Mouse (Mus musculus) brain, embryonic 14.5 days (tissue): ENCODE measurements around the gene Pik3ap1.

Source experiments
- CTCF ChIP-seq: fragments of 200-500 bp; IDR thresholded peaks from 2 replicates; pipeline ENCODE4 v1.5.1; 2012; ENCODE audit warnings: inconsistent platforms, mild to moderate bottlenecking, moderate library complexity, borderline replicate concordance; ENCODE audit not compliant: insufficient read depth, insufficient read length; ENCODE audit errors: extremely low read depth
- POLR2A ChIP-seq: fragments of 200-500 bp; IDR thresholded peaks from 2 replicates; pipeline ENCODE4 v1.6.1; 2012; ENCODE audit warnings: mild to moderate bottlenecking, inconsistent platforms, borderline replicate concordance; ENCODE audit not compliant: poor library complexity, insufficient read depth, insufficient read length, severe bottlenecking; ENCODE audit errors: extremely low read depth

- TF ChIP-seq CTCF (no peak), POLR2A (no peak)
Observed at GRCm38 (mm10) chr19:41260736-41261135, 124.2 kb downstream of the Pik3ap1 start.
